Mouse (Mus musculus) embryonic stem cell, embryonic (primary cell): Measurements from ENCODE around the gene Caskin2.

ENCODE experiments used
- CTCF ChIA-PET, 4 experiments: fragments of 300-600 bp in 2 of 4; fragments of 350-600 bp in 2 of 4; sonication (Branson Sonifier 250); formaldehyde crosslinking; loops; one replicate each; lab custom pipeline; 2022; ENCODE audit warnings: inconsistent platforms in 2 of 4; lab: Charles Lee
- POLR2A ChIA-PET, 4 experiments: fragments of 300-600 bp in 2 of 4; fragments of 350-600 bp in 2 of 4; sonication (Branson Sonifier 250); formaldehyde crosslinking; loops; one replicate each; lab custom pipeline; 2022; ENCODE audit warnings: antibody characterized with exemption in 4 of 4, inconsistent platforms in 1 of 4; lab: Charles Lee

Caskin2 gene

GRCm38 (mm10) chr11:115803072-115803709, 10.2 kb downstream of the Caskin2 start:
- CTCF ChIA-PET, result interaction anchor here in 3 of 4 experiments (0.6 to 2.1 kb wide), 3 partner anchors 10 to 56 kb away, joined by 3 to 7 read pairs (median 5); partner anchors contain the start of gene Caskin2 (in 1 of the 3)
- POLR2A ChIA-PET, result interaction anchor here in 3 of 4 experiments (0.6 to 3.8 kb wide), 6 partner anchors 10 to 1134 kb away, joined by 3 to 22 read pairs (median 3); partner anchors contain the start of genes Caskin2 (in 1 of the 3) and Tsen54 (in 1 of the 3)

- POLR2A ChIA-PET, result interaction anchor here in 3 of 4 experiments (0.5 to 3.8 kb wide), 17 partner anchors 8 to 1398 kb away, joined by 3 to 22 read pairs (median 4); partner anchors contain the start of genes Caskin2 (in 2 of the 3), Recql5 (in 1 of the 3), Sap30bp (in 1 of the 3) and Sept9 (in 1 of the 3)
- CTCF ChIA-PET, result interaction anchor here in 3 of 4 experiments (0.7 to 1.5 kb wide), 3 partner anchors 78 to 317 kb away, joined by 3 to 5 read pairs (median 5); no protein-coding TSS in a partner anchor
Measured at GRCm38 (mm10) chr11:115800981-115801380, 12.5 kb downstream of the Caskin2 start.

- CTCF ChIA-PET, result interaction anchor here in 2 of 4 experiments (0.6 to 0.9 kb wide), 2 partner anchors 13 to 101 kb away, joined by 3 to 14 read pairs; no protein-coding TSS in a partner anchor
- POLR2A ChIA-PET, result interaction anchor here in 3 of 4 experiments (0.8 to 2.7 kb wide), 6 partner anchors 10 to 23 kb away, joined by 3 to 6 read pairs (median 4); partner anchors contain the start of gene Caskin2 (in 2 of the 3)
Measured at GRCm38 (mm10) chr11:115797665-115798064, 15.8 kb downstream of the Caskin2 start.

- CTCF ChIA-PET, result interaction anchor here in 3 of 4 experiments (0.5 to 1.1 kb wide), 4 partner anchors 14 to 65 kb away, joined by 3 to 14 read pairs (median 8); partner anchors contain the start of gene Caskin2 (in 1 of the 3)
- POLR2A ChIA-PET, result interaction anchor here in 3 of 4 experiments (0.6 to 2.7 kb wide), 7 partner anchors 9 to 240 kb away, joined by 3 to 6 read pairs (median 3); partner anchors contain the start of gene Caskin2 (in 3 of the 3)
Measured at GRCm38 (mm10) chr11:115796898-115797297, 16.5 kb downstream of the Caskin2 start.

- POLR2A ChIA-PET, result interaction anchor here in 1 of 4 experiments (1.1 kb wide), 1 partner anchor 8 kb away, joined by 3 read pairs; no protein-coding TSS in a partner anchor
- CTCF ChIA-PET, result interaction anchor here in 1 of 4 experiments (1.6 kb wide), 1 partner anchor 70 kb away, joined by 6 read pairs; no protein-coding TSS in a partner anchor
Measured at GRCm38 (mm10) chr11:115792353-115792752, 21.1 kb downstream of the Caskin2 start.

DNA sequence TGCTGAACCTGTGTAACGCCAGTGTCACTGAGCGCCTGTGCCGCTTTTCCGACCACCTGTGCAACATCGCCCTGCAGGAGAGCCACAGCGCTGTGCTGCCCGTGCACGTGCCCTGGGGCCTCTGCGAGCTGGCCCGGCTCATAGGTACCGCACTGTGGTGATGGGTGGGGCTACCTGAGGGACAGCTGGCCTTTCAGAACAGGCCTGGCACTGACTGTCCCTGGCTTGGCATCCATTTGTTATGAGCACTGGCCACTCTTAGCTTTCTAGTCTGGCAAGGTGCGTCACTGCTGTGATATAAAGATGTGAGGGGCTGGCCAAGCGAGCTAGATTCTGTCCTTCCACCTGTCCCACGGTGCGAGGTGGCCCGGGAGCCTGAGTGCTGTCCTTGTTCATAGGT, 21.5 kb downstream of the Caskin2 start:
- ChIA-PET CTCF (interaction anchor here in 1 of 4 experiments (1.6 kb wide), 1 partner anchor 69 kb away, joined by 6 read pairs; no protein-coding TSS in a partner anchor), POLR2A (interaction anchor here in 2 of 4 experiments (1.1 to 1.2 kb wide), 2 partner anchors 9 to 38 kb away, joined by 3 read pairs; no protein-coding TSS in a partner anchor)

DNA sequence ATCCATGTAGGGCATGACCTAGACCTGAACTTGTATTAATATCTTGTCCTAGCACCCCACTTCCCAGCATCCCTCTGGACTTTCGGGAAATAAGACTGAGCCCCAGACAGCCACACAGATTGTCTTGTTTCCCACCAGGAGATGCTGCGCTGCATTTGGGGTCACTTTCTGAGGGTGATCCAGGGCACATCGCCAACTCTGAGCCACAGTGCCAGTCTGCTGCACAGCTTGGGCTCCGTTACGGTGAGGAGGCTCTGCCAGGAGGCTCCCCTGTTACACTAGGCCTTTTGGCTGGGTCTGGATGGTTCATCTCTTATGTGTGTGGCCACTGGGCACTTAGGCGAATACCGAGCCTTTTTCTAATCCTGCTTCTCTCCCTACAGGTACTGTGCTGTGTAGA, 23.7 kb downstream of the Caskin2 start:
- ChIA-PET CTCF (interaction anchor here in 1 of 4 experiments (1.4 kb wide), 1 partner anchor 70 kb away, joined by 6 read pairs; no protein-coding TSS in a partner anchor), POLR2A (interaction anchor here in 3 of 4 experiments (1.0 to 1.4 kb wide), 5 partner anchors 9 to 235 kb away, joined by 3 to 4 read pairs (median 3); no protein-coding TSS in a partner anchor)

DNA sequence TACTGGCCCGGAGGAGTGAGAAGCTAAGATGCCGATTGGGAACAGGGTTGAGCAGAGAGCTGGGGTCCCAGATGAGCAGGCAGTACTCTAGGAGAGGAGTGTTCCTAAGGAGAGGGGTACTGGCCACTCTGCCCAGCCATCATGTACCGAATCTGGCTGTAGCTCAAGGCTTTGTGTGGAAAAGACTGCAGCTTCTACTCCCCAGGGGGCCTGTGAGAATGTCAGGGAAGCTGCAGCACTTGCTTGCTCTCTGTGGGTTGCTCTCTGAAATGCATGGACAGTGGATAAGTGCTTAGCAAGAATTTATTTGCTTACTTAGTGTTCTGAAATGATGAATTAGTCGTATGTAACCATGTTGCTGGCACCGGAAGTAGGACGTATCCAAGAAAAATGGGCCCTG, 27.0 kb downstream of the Caskin2 start:
- CTCF ChIA-PET, result interaction anchor here in 3 of 4 experiments (1.0 to 2.3 kb wide), 3 partner anchors 64 to 112 kb away, joined by 3 to 4 read pairs (median 3); no protein-coding TSS in a partner anchor
- POLR2A ChIA-PET, result interaction anchor here in 3 of 4 experiments (0.5 to 1.9 kb wide), 8 partner anchors 11 to 157 kb away, joined by 3 to 4 read pairs (median 3); partner anchors contain the start of gene Caskin2 (in 1 of the 3)

DNA sequence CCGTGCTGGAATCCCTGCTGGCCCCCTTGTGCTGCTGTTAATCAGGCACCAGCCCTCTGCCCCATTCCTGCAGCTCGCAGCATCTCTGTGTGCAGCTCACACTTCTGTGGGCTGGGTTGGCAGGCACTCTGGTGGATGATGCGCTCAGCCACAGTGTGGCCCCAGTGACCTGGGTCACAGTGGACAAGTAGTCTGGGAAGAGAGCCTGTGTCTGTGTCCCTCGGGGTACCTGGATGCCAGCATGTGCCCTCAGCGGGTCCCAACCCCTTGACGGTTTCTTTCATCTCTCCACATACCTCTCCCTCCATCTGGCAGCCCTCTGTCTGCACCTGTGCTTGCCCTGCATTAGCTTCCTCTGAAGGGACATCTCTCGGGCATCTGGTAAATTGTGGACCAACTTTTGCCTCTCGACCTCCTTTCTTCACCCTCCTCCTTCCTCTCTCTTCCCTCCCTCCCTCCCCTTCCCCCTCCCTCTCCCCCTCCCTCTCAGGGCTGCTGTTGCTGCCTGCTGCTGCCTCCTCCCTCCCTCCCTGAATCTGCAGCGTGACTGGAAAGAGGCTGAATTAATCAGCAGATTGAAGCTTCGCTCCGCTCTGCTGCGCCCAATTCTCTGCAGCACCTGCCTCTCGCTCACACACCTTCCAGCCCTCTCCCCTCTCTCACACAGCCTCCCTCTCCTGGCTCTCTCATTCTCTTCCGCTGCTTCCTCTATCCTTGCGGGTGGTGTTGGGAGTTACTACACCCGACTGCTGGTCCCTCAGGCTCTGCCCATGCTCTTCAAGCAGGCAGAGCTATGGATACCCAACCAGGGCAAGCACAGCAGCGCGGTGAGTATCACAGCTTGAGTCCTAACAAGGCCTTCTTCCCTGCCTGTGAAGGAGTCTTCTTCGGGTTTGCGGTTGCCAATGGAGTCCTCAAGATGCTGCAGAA, 33.0 kb downstream of the Caskin2 start:
- POLR2A ChIA-PET, result interaction anchor here in 2 of 4 experiments (0.5 to 2.5 kb wide), 17 partner anchors 9 to 244 kb away, joined by 3 to 7 read pairs (median 4); partner anchors contain the start of genes Nup85 (in 1 of the 2) and Tmem94 (in 1 of the 2)
- CTCF ChIA-PET, result interaction anchor here (0.5 to 2.1 kb wide), 7 partner anchors 11 to 542 kb away, joined by 3 to 5 read pairs (median 3); no protein-coding TSS in a partner anchor

- POLR2A ChIA-PET, result interaction anchor here in 2 of 4 experiments (0.7 to 2.5 kb wide), 8 partner anchors 14 to 245 kb away, joined by 3 to 7 read pairs (median 3); partner anchors contain the start of genes Caskin2 (in 1 of the 2), Nup85 (in 1 of the 2) and Tmem94 (in 1 of the 2)
- CTCF ChIA-PET, result interaction anchor here in 3 of 4 experiments (0.7 to 2.1 kb wide), 5 partner anchors 8 to 80 kb away, joined by 3 to 5 read pairs (median 4); no protein-coding TSS in a partner anchor
Measured at GRCm38 (mm10) chr11:115779038-115779571, 34.3 kb downstream of the Caskin2 start.

- ChIA-PET POLR2A (interaction anchor here in 3 of 4 experiments (0.6 to 3.6 kb wide), 7 partner anchors 13 to 246 kb away, joined by 3 to 14 read pairs (median 4); partner anchors contain the start of genes Grb2 (in 1 of the 3) and Tmem94 (in 1 of the 3)), CTCF (interaction anchor here in 2 of 4 experiments (1.0 to 1.2 kb wide), 2 partner anchors 29 to 55 kb away, joined by 4 to 6 read pairs; no protein-coding TSS in a partner anchor)
Measured at GRCm38 (mm10) chr11:115777487-115778335, 35.7 kb downstream of the Caskin2 start.

DNA sequence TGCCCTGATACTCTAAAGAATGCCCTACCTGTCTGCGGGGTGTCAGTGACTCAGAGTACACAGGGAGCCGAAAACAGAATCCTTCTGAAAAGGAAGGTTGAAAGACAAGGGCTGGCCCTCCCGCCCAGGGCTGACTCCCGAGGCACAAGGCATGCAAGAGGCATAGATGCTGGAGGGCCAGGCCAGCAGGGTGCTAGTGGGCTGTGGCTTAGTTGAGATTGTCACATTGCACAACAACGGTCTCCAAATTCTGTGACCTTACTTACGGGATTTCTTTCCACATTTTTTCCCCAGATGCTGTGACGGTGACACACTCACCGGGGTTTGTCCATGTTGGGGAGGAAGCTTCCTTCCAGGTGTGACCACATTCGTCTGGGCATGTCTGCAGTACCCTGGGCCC, 36.5 kb downstream of the Caskin2 start:
- POLR2A ChIA-PET, result interaction anchor here in 3 of 4 experiments (0.6 to 3.6 kb wide), 8 partner anchors 13 to 247 kb away, joined by 3 to 14 read pairs (median 4); partner anchors contain the start of genes Grb2 (in 1 of the 3) and Tmem94 (in 1 of the 3)
- CTCF ChIA-PET, result interaction anchor here in 2 of 4 experiments (0.6 to 1.2 kb wide), 2 partner anchors 54 to 120 kb away, joined by 3 to 6 read pairs; no protein-coding TSS in a partner anchor

DNA sequence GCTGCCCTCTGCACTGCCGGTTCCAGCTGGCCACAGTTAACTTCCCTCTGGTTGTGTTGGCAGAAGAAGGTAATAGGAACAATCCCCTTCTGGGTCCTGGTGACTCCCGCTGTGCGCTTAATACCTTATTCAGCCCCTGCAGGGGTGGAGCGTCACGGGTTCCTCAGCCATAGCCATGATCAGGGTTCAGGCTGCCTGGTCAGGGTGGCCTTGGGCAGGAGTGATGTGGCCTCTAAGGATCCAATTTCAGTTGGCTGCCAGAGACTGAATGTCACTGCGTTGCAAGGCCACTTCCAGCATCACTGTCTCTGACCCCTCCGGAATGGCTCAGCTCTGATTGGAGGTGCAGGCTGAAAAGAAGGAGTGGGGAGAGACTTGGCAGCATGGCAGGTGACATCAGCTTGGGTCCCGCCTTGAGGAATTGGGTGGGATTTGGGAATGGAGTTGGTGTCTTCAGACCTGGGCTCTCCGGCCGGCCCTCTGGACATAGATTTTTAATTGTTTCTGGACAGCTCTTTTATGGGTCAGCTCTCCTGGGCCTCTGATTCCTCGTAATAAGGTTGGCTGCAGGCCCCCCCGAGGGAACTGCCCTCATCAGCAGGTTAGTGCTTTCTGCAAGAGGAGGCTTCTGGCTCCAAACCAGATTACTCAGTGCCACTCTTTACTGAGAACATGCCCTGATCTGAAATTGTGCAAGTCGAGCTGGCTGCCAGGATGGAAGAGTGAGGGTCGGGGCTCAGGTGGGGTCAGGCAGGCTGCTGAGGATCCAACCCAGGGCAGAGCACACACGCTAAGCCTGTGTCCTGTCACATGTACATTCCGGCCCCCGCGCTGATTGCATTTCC, 37.4 kb downstream of the Caskin2 start:
- ChIA-PET CTCF (interaction anchor here in 2 of 4 experiments (0.6 to 0.8 kb wide), 3 partner anchors 54 to 90 kb away, joined by 3 to 10 read pairs (median 4); no protein-coding TSS in a partner anchor), POLR2A (interaction anchor here in 3 of 4 experiments (0.6 to 3.6 kb wide), 10 partner anchors 9 to 242 kb away, joined by 3 to 14 read pairs (median 4); partner anchors contain the start of genes Mif4gd (in 1 of the 3) and Tmem94 (in 1 of the 3))

DNA sequence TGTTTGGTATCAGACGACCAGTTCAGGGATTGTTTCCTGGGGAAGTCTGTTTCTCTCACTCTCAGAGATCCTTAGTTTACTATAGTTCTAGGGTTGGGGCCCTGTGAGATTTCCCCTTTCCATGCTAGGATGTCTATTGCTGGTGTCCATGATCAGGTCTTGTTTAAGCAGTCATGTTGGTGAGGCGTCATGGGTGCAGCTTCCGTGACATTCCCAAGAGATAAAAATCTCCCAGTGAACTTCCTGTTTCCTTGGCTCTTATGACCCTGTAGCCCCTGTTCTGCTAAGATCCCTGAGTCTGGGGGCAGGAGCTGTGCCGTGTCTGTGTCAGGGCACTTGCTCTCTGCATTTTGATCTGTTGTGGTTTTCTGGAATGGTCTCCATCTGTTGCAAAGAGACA, 38.8 kb downstream of the Caskin2 start:
- POLR2A ChIA-PET, result interaction anchor here in 1 of 4 experiments (1.6 to 3.6 kb wide), 2 partner anchors 10 to 12 kb away, joined by 3 to 14 read pairs; partner anchors contain the start of gene Tmem94
- CTCF ChIA-PET, result no interaction called here
